Mouse (Mus musculus) 3T3-L1 (cell line): ENCODE measurements at regions not wholly inside any gene's neighbourhood (a gene's known extent, or its start where the extent isn't known, plus 50 kb on each side); places are given as distances from the start of the nearest gene placed in this dataset.

Experiments used
- DNase-seq: peaks from one replicate; pipeline ENCODE4 v3.0.0-alpha.2; 2015; ENCODE audit warnings: low read depth, low spot score

DNA sequence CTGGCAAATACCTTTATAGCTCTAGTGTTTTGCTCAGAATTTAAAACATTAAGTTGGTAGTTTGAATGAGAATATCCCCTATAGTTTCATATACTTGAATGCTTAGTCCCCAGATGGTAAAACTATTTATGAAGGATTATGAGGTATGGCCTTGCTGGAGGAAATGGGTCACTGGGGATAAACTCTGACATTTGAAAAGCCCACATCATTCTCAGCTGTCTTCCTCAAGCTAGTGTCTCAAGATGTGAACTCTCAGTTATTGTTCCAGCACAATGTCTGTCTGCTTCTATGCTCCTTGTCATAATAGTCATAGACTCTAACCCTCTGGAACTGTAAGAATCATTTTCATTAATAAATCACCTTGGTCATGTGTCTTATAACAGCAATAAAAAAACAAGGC, 2004.1 kb upstream of the Gm8797 start:
- no peak for DNase-seq

DNA sequence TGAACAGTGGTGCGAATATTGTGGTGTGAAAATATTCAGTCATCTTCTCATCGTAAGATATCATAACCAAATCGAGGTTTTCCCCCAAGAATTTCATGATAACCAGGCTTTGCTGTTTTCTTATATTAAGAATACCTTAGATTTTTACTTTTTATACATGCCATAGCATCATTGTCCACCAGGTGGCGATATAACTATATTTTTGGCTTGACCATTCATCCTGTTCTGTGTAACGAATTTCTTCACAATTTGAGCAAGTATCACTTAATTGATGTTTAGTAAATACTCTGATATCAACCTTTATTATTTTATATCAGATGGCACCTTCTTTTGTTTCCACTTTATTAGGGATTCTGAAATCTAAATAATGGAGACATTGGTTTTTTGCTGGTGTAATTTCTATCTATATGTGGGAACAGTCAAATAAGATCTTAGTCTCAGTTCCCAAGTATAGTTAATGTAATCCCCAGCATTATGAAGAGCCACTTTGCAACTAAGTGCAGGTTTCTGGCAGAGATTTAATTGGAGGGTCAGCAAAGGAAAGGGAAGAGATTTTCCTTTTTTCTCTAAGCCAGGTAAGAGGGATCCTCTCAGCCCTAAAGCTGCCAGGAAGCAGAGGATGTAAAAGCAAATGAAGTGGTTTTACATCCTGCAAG, 1998.9 kb upstream of the Gm8797 start:
- peak; percentile 73 for DNase-seq

DNA sequence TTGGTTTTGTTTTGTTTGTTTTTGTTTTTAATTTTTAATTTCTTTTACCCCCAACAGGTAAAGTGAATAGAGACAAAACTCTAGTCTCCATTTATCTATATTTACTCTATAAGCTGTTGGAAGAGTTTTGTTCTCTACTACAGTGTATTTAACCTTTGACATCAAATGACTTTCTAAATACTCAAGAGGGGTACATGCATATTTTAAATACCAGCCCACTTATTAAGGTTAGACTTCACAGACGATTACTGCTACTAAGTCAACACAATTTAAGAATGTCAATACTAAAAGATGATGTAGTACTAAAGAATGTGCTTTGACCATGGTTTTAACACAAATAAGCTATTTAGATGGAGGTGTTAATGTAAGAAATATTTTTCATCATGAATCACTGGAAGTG, 1989.3 kb upstream of the Gm8797 start:
- no peak for DNase-seq

DNA sequence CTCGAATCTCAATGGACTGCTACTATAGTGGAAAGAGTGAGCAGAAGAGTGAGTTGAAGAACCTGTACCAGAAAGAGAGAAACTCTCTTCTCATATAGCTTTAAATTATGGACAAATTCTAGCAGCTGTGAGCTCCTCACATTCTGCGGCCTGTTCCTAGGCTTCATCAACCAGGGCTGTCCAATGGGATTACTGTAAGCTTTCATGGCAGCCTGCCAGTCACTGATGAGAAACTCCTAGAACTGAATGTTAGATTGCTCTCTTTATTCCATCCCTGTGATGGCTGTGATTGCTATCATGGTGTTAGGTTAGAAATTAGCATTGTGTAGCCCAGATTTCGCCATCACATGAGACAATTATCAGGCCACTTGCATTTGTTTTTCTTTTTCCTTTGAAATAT, 1966.4 kb upstream of the Gm8797 start:
- DNase-seq: no peak

DNA sequence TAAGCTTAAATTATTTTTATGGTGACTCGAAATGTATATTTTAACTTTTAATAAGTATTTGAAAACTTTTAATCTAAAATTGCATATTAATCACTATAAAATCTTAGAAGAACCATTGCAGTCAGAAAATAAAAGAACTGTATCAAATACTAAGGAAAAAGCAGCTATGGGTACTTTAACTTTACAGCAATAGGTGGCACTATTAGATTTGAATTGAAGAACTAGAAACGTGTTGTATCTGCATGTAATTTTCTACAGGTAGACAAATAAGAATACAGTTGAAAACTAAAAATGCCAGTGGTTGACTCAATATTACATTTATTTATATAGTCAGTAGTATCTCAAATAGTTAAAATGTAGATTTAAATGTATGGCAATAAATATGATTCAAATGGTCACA, 1964.6 kb upstream of the Gm8797 start:
- DNase-seq: peak; percentile 9

DNA sequence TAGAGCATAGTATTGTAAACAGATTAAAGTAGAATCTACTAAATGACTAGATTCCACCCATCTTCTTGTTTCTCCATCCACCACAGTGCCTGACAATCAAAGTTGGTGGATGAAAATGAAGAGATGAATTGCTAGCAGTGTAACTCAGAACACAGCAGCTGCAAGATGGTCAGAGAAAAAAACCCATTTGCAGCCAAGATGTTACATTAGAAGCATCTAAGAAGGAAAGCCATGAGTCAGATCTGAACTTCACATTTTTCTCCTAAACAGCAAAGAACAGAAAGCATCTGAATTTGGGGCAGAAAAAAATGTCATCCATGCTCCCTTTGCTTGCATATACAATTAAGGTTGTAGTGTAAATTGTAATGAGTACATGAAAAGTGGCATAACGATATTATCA, 1942.8 kb upstream of the Gm8797 start:
- DNase-seq: no peak

DNA sequence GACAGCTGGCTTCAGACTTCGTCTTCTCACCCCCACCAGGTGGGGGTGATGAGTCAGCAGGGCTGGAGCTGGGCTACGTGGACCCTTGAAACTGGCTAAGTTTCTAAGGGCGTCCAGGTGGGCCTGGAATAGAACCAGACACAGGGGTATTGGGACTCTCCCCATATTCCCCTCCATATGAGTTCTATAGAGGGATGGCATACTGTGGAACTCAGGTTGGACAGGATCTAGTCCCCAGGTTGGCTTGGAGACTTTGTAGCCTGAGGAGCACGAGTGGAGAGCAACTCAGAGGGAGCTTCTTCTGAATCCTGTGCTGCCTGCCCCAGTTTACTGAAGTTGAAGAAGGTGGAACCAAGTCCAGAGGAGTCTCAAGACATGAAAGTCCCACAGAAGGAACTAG, 1921.6 kb upstream of the Gm8797 start:
- no peak for DNase-seq

DNA sequence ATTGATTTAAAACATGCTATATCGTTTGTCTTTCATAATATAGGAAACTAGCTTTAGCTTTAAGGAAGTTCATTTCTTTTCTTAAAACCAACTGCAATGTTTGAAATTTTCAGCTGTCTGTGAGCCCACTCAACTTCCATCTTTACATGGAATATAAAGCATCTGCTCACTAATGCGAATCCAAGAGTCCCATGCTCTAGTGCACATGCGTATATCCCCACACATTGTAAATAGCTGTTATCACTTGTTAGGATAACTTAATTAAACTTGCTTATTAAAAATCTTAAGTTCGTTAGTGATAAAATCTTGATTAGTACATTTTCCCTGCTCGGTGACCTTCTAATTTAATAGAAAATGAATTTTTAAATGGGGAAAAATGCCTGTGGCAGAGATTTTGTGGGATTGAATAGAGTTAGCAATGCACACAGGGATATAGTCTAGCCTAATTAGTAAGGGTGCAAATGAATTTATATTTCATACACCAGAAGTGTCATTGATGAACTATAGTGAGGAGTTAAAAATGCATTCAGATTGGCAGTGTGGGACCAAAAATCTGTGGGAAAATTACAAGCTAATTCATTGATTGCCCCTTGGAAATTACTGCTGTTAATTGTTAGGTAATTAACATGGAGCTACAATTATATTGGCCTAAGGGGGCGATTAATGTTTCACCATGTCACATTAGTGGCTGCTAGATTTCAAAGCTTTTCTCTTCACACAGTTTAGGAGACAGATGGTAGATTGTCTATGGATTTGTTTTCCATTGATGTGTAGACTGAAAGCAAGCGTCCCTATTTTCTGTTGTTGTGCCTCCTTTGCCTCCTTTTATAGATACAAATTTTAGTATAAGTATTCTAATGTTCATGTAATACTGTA, 1919.0 kb upstream of the Gm8797 start:
- DNase-seq: no peak
